Mouse (Mus musculus) ES-CJ7 (cell line): ENCODE measurements around the gene Lrrc28.

Experiments
- DNase-seq: peaks from one replicate; pipeline ENCODE4 v3.0.0; 2011; ENCODE audit warnings: low read depth, low spot score

Lrrc28 gene

DNA sequence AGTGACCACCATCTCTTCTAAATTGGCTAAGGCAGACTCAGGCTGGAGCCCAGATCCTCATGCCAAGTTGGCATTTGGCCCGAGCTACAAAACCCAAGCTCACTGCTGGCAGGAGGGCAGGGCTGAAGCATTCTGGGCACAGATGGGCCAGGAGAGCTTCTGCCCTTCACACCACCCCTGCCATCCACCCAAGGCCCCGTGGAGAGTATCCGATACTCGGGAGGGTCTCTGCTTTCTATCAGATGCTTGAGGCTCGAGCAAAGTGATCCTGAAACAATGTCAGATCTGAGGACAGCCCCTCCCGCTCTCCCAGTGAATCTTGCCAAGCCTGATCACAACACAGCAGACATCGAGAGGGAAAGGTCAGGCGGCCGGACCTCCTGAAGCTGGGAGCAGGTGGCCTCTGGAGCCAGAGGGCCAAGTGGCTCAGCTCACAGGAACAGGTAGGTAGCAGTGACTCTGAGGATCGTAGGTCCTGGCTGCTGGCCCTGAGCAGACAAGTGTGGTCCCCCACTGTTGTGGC lies 157.1 kb downstream of the Lrrc28 start:
- no peak for DNase-seq

- no peak for DNase-seq
These were observed 157.9 kb downstream of the Lrrc28 start for GRCm38 (mm10) chr7:67486925-67487760.

- no peak for DNase-seq
These were observed 158.7 kb downstream of the Lrrc28 start for GRCm38 (mm10) chr7:67486417-67486816.

GRCm38 (mm10) chr7:67483698-67484097 lies 161.4 kb downstream of the Lrrc28 start:
- DNase-seq: no peak

- DNase-seq: no peak
These were observed 165.3 kb downstream of the Lrrc28 start for GRCm38 (mm10) chr7:67479576-67480413.

- DNase-seq: no peak
These were observed 165.9 kb downstream of the Lrrc28 start for GRCm38 (mm10) chr7:67479168-67479567.

- no peak for DNase-seq
These were observed 167.1 kb downstream of the Lrrc28 start for GRCm38 (mm10) chr7:67477996-67478395.

- no peak for DNase-seq
These were observed 173.8 kb downstream of the Lrrc28 start for GRCm38 (mm10) chr7:67471295-67471694.

- DNase-seq: no peak
These were observed 176.2 kb downstream of the Lrrc28 start for GRCm38 (mm10) chr7:67468802-67469408.

- no peak for DNase-seq
These were observed 176.9 kb downstream of the Lrrc28 start for GRCm38 (mm10) chr7:67468180-67468579.

DNA sequence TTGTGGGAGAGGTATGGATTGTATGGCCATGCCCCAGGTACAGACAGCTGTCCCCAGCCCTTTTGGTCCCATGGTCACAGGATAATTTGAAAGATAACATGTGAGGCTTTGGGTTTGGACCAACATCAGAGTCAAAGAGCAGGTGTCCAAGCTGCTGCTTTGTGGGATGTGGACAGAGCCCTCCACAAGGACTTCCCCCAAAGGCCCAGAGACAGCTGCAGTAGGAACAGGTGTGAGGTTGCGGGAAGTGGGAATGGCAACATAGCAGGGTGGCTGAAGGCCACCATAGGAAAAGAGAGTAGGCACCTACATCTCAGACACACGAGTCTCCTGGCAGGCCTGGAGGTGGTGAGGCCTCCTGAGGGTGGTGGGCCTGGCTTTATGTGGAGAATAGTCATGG lies 178.7 kb downstream of the Lrrc28 start:
- DNase-seq: no peak

GRCm38 (mm10) chr7:67464633-67465032 lies 180.4 kb downstream of the Lrrc28 start:
- DNase-seq: no peak

DNA sequence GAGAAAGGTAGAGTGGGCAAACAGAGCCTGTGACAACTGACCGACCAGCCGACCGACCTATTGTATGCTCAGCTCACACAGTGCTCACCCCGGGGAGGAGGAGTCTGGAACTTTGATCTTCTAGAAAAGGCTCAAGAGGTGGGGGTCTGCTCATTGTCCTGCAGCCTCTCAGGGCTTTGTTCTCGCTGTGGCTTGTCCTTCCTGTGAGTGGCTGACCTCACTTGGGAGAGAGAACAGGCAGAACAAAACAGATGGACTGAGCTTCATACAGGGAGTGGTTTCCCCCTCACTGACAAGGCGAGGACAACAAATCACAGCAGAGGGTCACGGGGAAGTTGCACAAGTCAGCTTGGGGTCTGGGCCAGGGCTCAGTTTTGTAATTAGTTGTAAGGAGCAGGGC lies 181.5 kb downstream of the Lrrc28 start:
- DNase-seq: no peak
